Mouse (Mus musculus) limb, embryonic 12.5 days (tissue): ENCODE results near the gene Igdcc3. TPM values are rescaled to one million over a fixed set of nuclear protein-coding genes. Genes with fewer than 3 reads are reported as not detected.
"Not testable (repeated sequence)": the region's sequence is repeated elsewhere in the genome, so short reads cannot be mapped to it uniquely, and the experiment has no call there.

ENCODE experiments used
- ATAC-seq: fragments of 200-750 bp; cut with Nextera tagmentation; 2 replicates; pipeline ENCODE4 v1.8.0; 2017; ENCODE audit warnings: low read depth, moderate TSS enrichment; ENCODE audit not compliant: insufficient number of reproducible peaks, insufficient read depth, low FRiP score, low TSS enrichment
- H3K27ac ChIP-seq: fragments of 300-500 bp; sonication (generic); 2 replicates; pipeline ENCODE4 v1.5.1; 2016; ENCODE audit warnings: mild to moderate bottlenecking, moderate library complexity
- H3K27me3 ChIP-seq: fragments of 300-500 bp; sonication (generic); 2 replicates; pipeline ENCODE4 v1.6.1; 2016; ENCODE audit warnings: mild to moderate bottlenecking, moderate library complexity
- H3K36me3 ChIP-seq: fragments of 300-500 bp; sonication (generic); 2 replicates; pipeline ENCODE4 v1.6.1; 2016; ENCODE audit warnings: mild to moderate bottlenecking, moderate library complexity
- H3K4me1 ChIP-seq: fragments of 300-500 bp; sonication (generic); replicated peaks from 2 replicates; pipeline ENCODE4 v1.6.1; 2016
- H3K4me2 ChIP-seq: fragments of 300-500 bp; sonication (generic); 2 replicates; pipeline ENCODE4 v1.6.1; 2016; ENCODE audit warnings: mild to moderate bottlenecking, moderate library complexity
- H3K4me3 ChIP-seq: fragments of 300-500 bp; sonication (generic); replicated peaks from 2 replicates; pipeline ENCODE4 v1.5.1; 2016; ENCODE audit warnings: mild to moderate bottlenecking
- H3K9ac ChIP-seq: fragments of 300-500 bp; sonication (generic); replicated peaks from 2 replicates; pipeline ENCODE4 v1.6.1; 2016; ENCODE audit warnings: mild to moderate bottlenecking, moderate library complexity
- H3K9me3 ChIP-seq: fragments of 300-500 bp; sonication (generic); 2 replicates; pipeline ENCODE4 v1.6.1; 2016; ENCODE audit warnings: mild to moderate bottlenecking, moderate library complexity
- whole genome bisulfite sequencing: fragments of 180-500 bp; shearing (Covaris S2); methylation state at CpG from one replicate; pipeline ENCODE4 v1.1.7; 2016; 5-methylcytosine and 5-hydroxymethylcytosine counted together
- polyA plus RNA-seq: library from polyadenylated mRNA; unstranded; fragments of >200 nt; fragmentation: Nextera tagmentation; extraction: Ambion mirVana; gene quantifications from 2 replicates; pipeline ENCODE4 v1.2.1, GENCODE M21; 2016

Igdcc3 gene
- polyA plus RNA-seq, 1 experiment from 2014 or later = 6.4 TPM

DNA sequence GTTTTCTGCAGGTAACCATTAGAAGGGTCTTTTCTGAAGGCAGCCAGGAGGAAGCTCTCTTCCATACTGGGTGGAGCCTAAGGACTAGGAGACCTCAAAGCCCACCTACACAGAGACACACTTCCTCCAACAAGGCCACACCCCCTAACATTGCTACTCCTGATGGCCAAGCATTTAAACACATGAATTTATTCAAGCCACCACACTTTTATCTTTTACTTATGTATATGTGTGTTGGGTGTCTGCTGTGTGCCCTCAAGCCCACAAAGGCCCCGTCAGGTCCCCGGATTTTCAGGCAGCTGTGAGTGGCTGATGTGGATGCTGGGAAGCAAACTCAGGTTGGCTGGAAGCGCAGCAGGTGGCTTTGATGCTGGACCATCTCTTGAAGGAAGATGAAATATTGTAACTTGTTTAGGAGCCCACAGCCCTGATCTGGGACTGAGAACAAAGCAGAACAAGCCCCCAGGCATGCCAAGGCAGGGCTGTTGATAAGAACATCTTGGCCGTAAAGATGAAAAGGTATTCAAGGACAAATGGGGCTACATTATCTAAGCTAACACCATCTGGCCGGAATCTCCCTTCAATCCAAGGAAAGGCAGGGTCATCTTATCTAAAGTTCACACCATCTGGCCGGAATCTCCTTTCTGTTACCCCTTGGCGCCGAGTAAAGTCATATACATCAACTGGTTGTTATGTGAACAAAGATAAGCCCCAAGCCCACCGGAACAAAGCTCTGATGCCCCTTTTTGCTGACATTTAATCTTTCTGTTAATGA is 66.2 kb downstream of the Igdcc3 start:
- not testable (repeated sequence) for H3K4me2 ChIP-seq, H3K27me3 ChIP-seq, H3K4me1 ChIP-seq, ATAC-seq, H3K27ac ChIP-seq, H3K9me3 ChIP-seq, H3K4me3 ChIP-seq, H3K9ac ChIP-seq, H3K36me3 ChIP-seq
- WGBS = 92% methylated on average over 9 of the region's 9 CpGs

DNA sequence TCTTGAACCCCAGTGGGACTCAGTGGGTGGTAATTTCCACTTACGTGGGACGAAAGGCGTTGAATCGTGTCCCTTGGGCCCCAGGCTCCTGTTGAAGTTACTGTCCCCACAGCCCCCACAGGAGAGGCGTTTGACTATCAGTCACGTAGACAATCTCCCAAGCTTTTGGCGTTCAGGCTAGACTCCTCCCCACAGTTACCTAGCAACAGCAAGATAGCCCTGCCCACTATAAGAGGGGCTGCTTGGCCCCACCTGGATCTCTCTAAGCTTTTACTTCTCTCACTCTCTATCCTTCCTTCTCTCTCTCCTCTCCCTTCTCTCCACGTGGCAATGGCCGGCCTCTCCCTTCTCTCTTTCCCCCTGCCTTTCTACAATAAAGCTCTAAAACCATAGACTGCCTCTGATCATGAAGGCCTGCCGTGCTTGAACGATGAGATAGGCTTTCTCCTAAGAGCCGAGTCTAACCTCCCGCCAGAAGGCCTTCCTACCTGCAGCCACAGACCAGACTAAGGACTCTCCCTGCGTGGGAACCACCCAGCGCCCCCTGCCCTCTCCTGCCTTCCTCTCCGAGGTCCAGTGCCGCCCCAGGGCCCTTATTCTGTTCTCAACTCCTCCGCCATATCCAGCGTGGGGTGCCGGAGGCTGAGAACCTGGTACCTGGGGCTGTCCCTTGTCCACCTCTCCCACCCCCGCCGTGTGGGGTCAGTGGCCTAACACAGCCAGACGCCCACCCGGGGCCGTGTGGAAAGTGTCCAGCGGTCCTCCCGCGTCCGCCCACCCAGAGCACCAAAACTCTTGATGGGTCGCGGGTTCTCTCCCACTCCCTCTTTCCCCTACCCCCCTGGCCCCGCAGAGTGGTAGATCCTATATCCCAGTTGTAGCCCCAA is 67.5 kb downstream of the Igdcc3 start:
- H3K36me3 ChIP-seq = no peaks in the 10 kb centered on the region
- no peak for ATAC-seq
- no peaks in the 10 kb centered on the region for H3K27me3 ChIP-seq
- H3K4me3 ChIP-seq = no peak overlapping the region
- H3K4me2 ChIP-seq = no peak overlapping the region
- no peak overlapping the region for H3K27ac ChIP-seq
- H3K4me1 ChIP-seq = peaks cover 3% of the 10 kb centered on the region; the same call in 1 of the 2 replicates
- no peaks in the 10 kb centered on the region for H3K9me3 ChIP-seq
- 91% methylated on average over 32 of the region's 32 CpGs for WGBS
- H3K9ac ChIP-seq = no peak overlapping the region

GRCm38 (mm10) chr9:65211598-65211997 is 70.6 kb downstream of the Igdcc3 start:
- peaks cover 12% of the 10 kb centered on the region; the same call in 1 of the 2 replicates for H3K4me1 ChIP-seq
- H3K9ac ChIP-seq = no peak overlapping the region
- ATAC-seq = no peak
- H3K27me3 ChIP-seq = no peaks in the 10 kb centered on the region
- 24% methylated on average over 1 of the region's 1 CpGs for WGBS
- no peak overlapping the region for H3K4me3 ChIP-seq
- H3K36me3 ChIP-seq = no peaks in the 10 kb centered on the region
- no peak overlapping the region for H3K27ac ChIP-seq
- H3K4me2 ChIP-seq = no peak overlapping the region
- H3K9me3 ChIP-seq = no peaks in the 10 kb centered on the region

DNA sequence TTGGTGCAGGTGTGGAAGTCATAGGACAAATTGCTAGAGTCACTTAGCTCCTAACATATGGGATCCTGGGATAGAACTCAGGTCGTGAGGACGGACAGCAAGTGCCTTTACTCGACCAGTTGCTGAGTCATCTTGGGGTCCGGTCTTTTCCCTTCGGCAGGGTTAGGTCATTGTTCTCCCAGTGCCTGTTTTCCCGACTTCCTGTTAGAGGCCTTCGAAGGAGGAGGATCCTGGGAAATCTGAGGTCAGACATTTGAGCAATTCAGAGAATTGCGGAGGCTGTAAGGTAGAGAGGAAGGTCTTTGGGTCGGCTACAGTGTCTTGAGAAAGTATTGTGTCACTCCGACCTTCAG is 73.4 kb downstream of the Igdcc3 start:
- Histone ChIP-seq H3K36me3 (no peaks in the 10 kb centered on the region), H3K9me3 (no peaks in the 10 kb centered on the region), H3K9ac (peak overlapping the region; percentile 76), H3K27me3 (no peaks in the 10 kb centered on the region), H3K4me3 (peak overlapping the region; percentile 70), H3K4me2 (peak overlapping the region; percentile 89), H3K4me1 (peaks cover 18% of the 10 kb centered on the region), H3K27ac (peak overlapping the region; percentile 88)
- no peak for ATAC-seq
- WGBS = 30% methylated on average over 10 of the region's 10 CpGs

DNA sequence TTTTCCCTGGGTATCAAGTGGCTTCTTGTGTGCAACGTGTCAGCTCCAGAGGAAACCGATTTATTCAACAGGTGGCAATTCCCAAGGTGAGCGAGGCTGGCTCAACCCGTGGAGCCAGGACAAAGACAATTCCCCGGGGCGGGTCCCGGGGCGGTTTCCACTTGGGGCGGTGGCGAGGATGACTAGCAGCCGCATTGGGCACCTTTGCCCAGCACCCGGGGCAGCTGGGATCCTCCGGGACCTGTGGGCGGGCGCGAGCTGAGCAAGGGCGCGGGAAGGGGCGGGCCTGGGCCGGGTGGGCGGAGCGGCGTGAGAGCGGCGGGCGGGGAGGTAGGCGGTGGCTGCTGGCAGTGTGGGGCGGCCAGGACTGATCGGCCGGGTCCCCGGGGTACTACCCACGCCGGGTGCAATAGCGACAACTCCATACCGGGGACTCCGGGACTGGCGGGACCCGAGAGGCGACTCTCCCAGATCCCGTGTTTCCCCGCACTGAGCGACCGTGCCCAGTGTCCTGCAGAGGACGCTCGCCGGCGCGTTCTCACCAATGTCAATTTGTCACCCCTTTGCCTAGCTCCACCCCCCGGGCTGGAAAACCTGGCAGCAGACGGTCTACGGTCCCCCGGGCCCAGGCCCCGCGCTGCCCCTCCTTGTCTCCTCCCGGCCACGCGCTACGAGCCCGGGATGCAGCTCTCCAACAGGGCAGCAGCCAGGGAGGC is 73.9 kb downstream of the Igdcc3 start:
- peak overlapping the region; percentile 70 for H3K4me3 ChIP-seq
- peak; percentile 90 for ATAC-seq
- H3K9ac ChIP-seq = peak overlapping the region; percentile 76

DNA sequence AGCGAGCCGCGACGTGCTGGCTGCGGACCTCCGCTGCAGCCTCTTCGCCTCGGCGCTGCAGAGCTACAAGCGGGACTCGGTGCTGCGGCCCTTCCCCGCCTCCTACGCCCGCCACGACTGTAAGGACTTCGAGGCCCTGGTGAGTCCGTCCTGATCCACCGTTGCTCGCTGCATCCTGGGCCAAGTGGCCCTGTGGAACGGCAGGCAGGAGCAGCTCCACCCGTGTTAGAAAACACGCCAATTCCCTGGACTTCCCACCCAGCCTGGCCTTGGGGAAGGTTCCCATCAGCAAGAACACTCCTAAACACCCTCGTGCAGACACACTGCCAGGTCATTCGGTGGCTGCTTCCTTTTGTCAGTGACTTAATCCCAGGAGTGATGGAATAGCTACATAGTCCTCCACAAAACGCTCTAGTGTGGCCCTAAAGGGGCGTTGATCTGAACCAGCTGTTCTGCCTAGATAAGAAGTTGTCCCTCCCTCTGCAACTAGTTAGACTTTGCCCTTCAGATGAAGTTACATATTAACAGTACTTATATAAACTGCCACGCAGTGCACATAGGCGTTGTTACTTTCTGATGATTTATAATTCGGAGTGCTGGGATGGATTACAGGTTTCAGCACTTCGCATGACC is 74.6 kb downstream of the Igdcc3 start:
- peak overlapping the region; percentile 89 for H3K4me2 ChIP-seq
- no peaks in the 10 kb centered on the region for H3K27me3 ChIP-seq
- H3K27ac ChIP-seq = peak overlapping the region; percentile 88
- no peaks in the 10 kb centered on the region for H3K36me3 ChIP-seq
- peak overlapping the region; percentile 76 for H3K9ac ChIP-seq
- H3K4me1 ChIP-seq = peaks cover 18% of the 10 kb centered on the region
- 9% methylated on average over 31 of the region's 31 CpGs for WGBS
- no peaks in the 10 kb centered on the region for H3K9me3 ChIP-seq
- ATAC-seq = no peak; the same call in 1 of the 2 replicates
- peak overlapping the region; percentile 70 for H3K4me3 ChIP-seq

More for the DNA sequence above, 73.9 kb downstream of the Igdcc3 start:
- Histone ChIP-seq H3K4me1 (peaks cover 18% of the 10 kb centered on the region), H3K4me2 (peak overlapping the region; percentile 89), H3K27me3 (no peaks in the 10 kb centered on the region), H3K36me3 (no peaks in the 10 kb centered on the region), H3K27ac (peak overlapping the region; percentile 88), H3K9me3 (no peaks in the 10 kb centered on the region)
- WGBS = under 1% methylated on average over 58 of the region's 59 CpGs

DNA sequence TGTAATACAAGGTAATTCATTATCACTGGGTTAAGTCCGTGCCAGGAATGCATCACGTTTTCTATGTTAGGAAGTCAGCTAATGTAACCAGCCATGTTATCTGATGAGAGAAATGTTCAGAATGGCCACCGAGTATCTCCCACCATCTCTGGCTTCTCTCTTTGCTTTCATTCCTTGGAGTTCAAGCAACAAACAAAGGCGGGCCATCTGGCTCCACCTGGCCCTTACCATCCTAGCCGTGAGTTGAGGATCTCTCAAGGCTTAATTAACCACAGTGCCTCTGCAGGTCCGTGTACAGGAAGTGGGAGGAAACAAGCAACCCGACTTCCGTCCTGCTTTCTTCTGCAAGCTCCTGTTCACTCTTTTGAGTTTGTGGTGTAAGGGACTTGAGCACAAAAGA is 76.0 kb downstream of the Igdcc3 start:
- Histone ChIP-seq H3K4me1 (peaks cover 14% of the 10 kb centered on the region), H3K9me3 (no peaks in the 10 kb centered on the region), H3K36me3 (no peaks in the 10 kb centered on the region), H3K4me3 (no peak overlapping the region), H3K9ac (no peak overlapping the region), H3K27ac (no peak overlapping the region), H3K4me2 (no peak overlapping the region), H3K27me3 (no peaks in the 10 kb centered on the region)
- 45% methylated on average over 8 of the region's 8 CpGs for WGBS
- no peak for ATAC-seq

- Histone ChIP-seq H3K27ac (peak overlapping the region; percentile 17; the same call in 1 of the 2 replicates), H3K4me2 (no peak overlapping the region), H3K27me3 (no peaks in the 10 kb centered on the region), H3K4me3 (no peak overlapping the region), H3K4me1 (peaks cover 14% of the 10 kb centered on the region), H3K9me3 (no peaks in the 10 kb centered on the region), H3K9ac (no peak overlapping the region), H3K36me3 (no peaks in the 10 kb centered on the region)
- ATAC-seq = no peak
- 61% methylated on average over 6 of the region's 6 CpGs for WGBS
These were observed 76.7 kb downstream of the Igdcc3 start for GRCm38 (mm10) chr9:65217661-65218060.

DNA sequence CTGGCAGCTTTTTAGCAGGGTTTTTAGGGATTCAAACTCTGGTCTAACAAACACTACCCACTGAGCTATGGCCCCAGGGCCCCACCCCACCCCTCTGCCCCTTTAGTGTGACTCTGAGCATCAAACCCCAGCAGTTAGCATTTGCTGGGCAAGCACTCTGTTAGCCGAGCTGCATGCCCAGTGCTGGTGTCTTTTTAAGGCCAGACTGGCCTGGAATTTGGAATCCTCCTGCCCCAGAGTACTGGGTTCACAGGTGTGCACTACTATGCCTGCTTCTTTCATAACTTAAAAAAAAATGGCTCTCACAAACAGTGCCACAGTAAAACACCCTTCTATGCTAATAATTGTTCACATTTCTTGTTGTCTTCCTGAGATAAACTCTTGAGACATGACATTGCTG is 77.9 kb downstream of the Igdcc3 start:
- Histone ChIP-seq H3K27ac (no peak overlapping the region), H3K4me1 (peaks cover 14% of the 10 kb centered on the region), H3K27me3 (no peaks in the 10 kb centered on the region), H3K36me3 (no peaks in the 10 kb centered on the region), H3K9ac (no peak overlapping the region), H3K4me2 (no peak overlapping the region), H3K4me3 (no peak overlapping the region), H3K9me3 (no peaks in the 10 kb centered on the region)
- 59% methylated on average over 1 of the region's 1 CpGs for WGBS
- no peak for ATAC-seq

DNA sequence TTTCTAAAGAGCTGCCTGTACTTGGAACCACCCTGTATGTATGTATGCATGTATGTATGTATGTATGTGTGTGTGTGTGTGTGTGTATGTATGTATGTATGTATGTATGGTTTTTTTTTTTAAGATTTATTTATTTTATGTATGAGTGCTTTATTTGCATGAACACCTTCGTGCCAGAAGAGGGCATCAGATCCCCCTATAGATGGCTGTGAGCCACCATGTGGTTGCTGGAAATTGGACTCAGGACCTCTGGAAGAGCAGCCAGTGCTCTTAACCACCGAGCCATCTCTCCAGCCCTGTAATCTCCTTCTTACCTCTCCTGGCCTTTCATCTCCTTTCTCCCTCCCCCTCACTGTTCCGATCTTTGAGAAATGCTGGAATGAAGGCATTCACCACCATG is 79.4 kb downstream of the Igdcc3 start:
- H3K9ac ChIP-seq, H3K27me3 ChIP-seq, H3K4me2 ChIP-seq, H3K27ac ChIP-seq, H3K36me3 ChIP-seq, ATAC-seq, H3K4me3 ChIP-seq, H3K9me3 ChIP-seq: not testable (repeated sequence)
- H3K4me1 ChIP-seq = peaks cover 11% of the 10 kb centered on the region
- 46% methylated on average over 3 of the region's 3 CpGs for WGBS
